Mouse (Mus musculus) hindbrain, embryonic 14.5 days (tissue): ENCODE results near the gene Arhgap24. TPM values are rescaled to one million over a fixed set of nuclear protein-coding genes. Genes with fewer than 3 reads are reported as not detected.

Experiments
- ATAC-seq: fragments of 200-750 bp; cut with Nextera tagmentation; 2 replicates; pipeline ENCODE4 v1.8.0; 2017; ENCODE audit warnings: moderate number of reproducible peaks, mild to moderate bottlenecking, moderate TSS enrichment, moderate library complexity; ENCODE audit not compliant: low FRiP score
- DNase-seq: peaks from one replicate; pipeline ENCODE4 v3.0.0-alpha.2; 2015; ENCODE audit warnings: low spot score
- H3K27ac ChIP-seq: fragments of 300-500 bp; sonication (generic); 2 replicates; pipeline ENCODE4 v1.5.1; 2014; ENCODE audit warnings: mild to moderate bottlenecking, moderate library complexity
- H3K27me3 ChIP-seq: fragments of 300-500 bp; sonication (generic); 2 replicates; pipeline ENCODE4 v1.6.1; 2014; ENCODE audit warnings: mild to moderate bottlenecking, low read length, mixed read lengths; ENCODE audit not compliant: control insufficient read depth, insufficient read depth
- H3K36me3 ChIP-seq: fragments of 300-500 bp; sonication (generic); replicated peaks from 2 replicates; pipeline ENCODE4 v1.6.1; 2014; ENCODE audit not compliant: control insufficient read depth, insufficient read depth
- H3K4me1 ChIP-seq: fragments of 300-500 bp; sonication (generic); replicated peaks from 2 replicates; pipeline ENCODE4 v1.6.1; 2014; ENCODE audit warnings: antibody characterized with exemption, low read length, mixed read lengths; ENCODE audit not compliant: control insufficient read depth, insufficient read depth
- H3K4me2 ChIP-seq: fragments of 300-500 bp; sonication (generic); replicated peaks from 2 replicates; pipeline ENCODE4 v1.6.1; 2014; ENCODE audit warnings: mild to moderate bottlenecking, moderate library complexity
- H3K4me3 ChIP-seq: fragments of 300-500 bp; sonication (generic); replicated peaks from 2 replicates; pipeline ENCODE4 v1.5.1; 2014; ENCODE audit warnings: mild to moderate bottlenecking, low read length
- H3K9ac ChIP-seq: fragments of 300-500 bp; sonication (generic); 2 replicates; pipeline ENCODE4 v1.6.1; 2014
- H3K9me3 ChIP-seq: fragments of 300-500 bp; sonication (generic); 2 replicates; pipeline ENCODE4 v1.6.1; 2016; ENCODE audit warnings: low read length; ENCODE audit not compliant: control insufficient read depth
- WGBS: fragments of 180-500 bp; shearing (Covaris S2); extraction: QIAGEN DNeasy Blood & Tissue Kit; methylation state at CpG from one replicate; pipeline ENCODE4 v1.1.7; 2014; 5-methylcytosine and 5-hydroxymethylcytosine counted together
- polyA plus RNA-seq: library from polyadenylated mRNA; unstranded; fragments of >200 nt; fragmentation: Nextera tagmentation; extraction: Ambion mirVana; gene quantifications from 2 replicates; pipeline ENCODE4 v1.2.1, GENCODE M21; 2014

Arhgap24 gene
- polyA plus RNA-seq, 1 experiment from 2014 or later = 10.3 TPM

GRCm38 (mm10) chr5:102460452-102461197, 20.6 kb upstream of the Arhgap24 start:
- WGBS = 91% methylated on average over 12 of the region's 12 CpGs

GRCm38 (mm10) chr5:102462948-102463347, 18.2 kb upstream of the Arhgap24 start:
- Histone ChIP-seq H3K4me2 (no peak overlapping the region), H3K27ac (no peak overlapping the region), H3K9me3 (no peaks in the 10 kb centered on the region), H3K4me1 (no peaks in the 10 kb centered on the region), H3K9ac (no peak overlapping the region), H3K27me3 (no peaks in the 10 kb centered on the region), H3K36me3 (no peaks in the 10 kb centered on the region), H3K4me3 (no peak overlapping the region)
- DNase-seq = no peak
- WGBS = 77% methylated on average over 3 of the region's 3 CpGs
- no peak for ATAC-seq

More at GRCm38 (mm10) chr5:102460452-102461197, 20.6 kb upstream of the Arhgap24 start:
- ATAC-seq (no peak), DNase-seq (no peak)
- H3K27me3 ChIP-seq = no peaks in the 10 kb centered on the region
- no peaks in the 10 kb centered on the region for H3K36me3 ChIP-seq
- H3K4me2 ChIP-seq = no peak overlapping the region
- H3K9me3 ChIP-seq = no peaks in the 10 kb centered on the region
- H3K4me3 ChIP-seq = no peak overlapping the region
- H3K9ac ChIP-seq = no peak overlapping the region
- H3K27ac ChIP-seq = no peak overlapping the region
- H3K4me1 ChIP-seq = no peaks in the 10 kb centered on the region

- H3K27me3 ChIP-seq = no peaks in the 10 kb centered on the region
- no peak overlapping the region for H3K4me2 ChIP-seq
- ATAC-seq = no peak
- no peaks in the 10 kb centered on the region for H3K36me3 ChIP-seq
- WGBS = 84% methylated on average over 2 of the region's 2 CpGs
- DNase-seq = no peak
- no peak overlapping the region for H3K4me3 ChIP-seq
- no peak overlapping the region for H3K9ac ChIP-seq
- no peaks in the 10 kb centered on the region for H3K9me3 ChIP-seq
- H3K27ac ChIP-seq = no peak overlapping the region
- H3K4me1 ChIP-seq = no peaks in the 10 kb centered on the region
Observed at GRCm38 (mm10) chr5:102465372-102465771, 15.8 kb upstream of the Arhgap24 start.

- H3K27ac ChIP-seq = no peak overlapping the region
- no peaks in the 10 kb centered on the region for H3K9me3 ChIP-seq
- no peak for DNase-seq
- H3K27me3 ChIP-seq = no peaks in the 10 kb centered on the region
- no peaks in the 10 kb centered on the region for H3K36me3 ChIP-seq
- no peaks in the 10 kb centered on the region for H3K4me1 ChIP-seq
- no peak overlapping the region for H3K4me2 ChIP-seq
- H3K4me3 ChIP-seq = no peak overlapping the region
- no peak overlapping the region for H3K9ac ChIP-seq
- no peak for ATAC-seq
- 81% methylated on average over 3 of the region's 3 CpGs for whole genome bisulfite sequencing
Observed at GRCm38 (mm10) chr5:102468292-102468691, 12.9 kb upstream of the Arhgap24 start.

GRCm38 (mm10) chr5:102470284-102470683, 10.9 kb upstream of the Arhgap24 start:
- H3K9ac ChIP-seq = no peak overlapping the region
- no peaks in the 10 kb centered on the region for H3K4me1 ChIP-seq
- no peaks in the 10 kb centered on the region for H3K9me3 ChIP-seq
- 86% methylated on average over 2 of the region's 2 CpGs for WGBS
- no peak for DNase-seq
- no peaks in the 10 kb centered on the region for H3K36me3 ChIP-seq
- no peak overlapping the region for H3K27ac ChIP-seq
- ATAC-seq = no peak
- H3K4me2 ChIP-seq = no peak overlapping the region
- H3K27me3 ChIP-seq = no peaks in the 10 kb centered on the region
- no peak overlapping the region for H3K4me3 ChIP-seq

- ATAC-seq = no peak
- no peak for DNase-seq
- H3K4me3 ChIP-seq = no peak overlapping the region
- no peak overlapping the region for H3K27ac ChIP-seq
- no peak overlapping the region for H3K4me2 ChIP-seq
- H3K9me3 ChIP-seq = no peaks in the 10 kb centered on the region
- peaks cover 23% of the 10 kb centered on the region for H3K4me1 ChIP-seq
- 0 out of 2 replicates have a peak, but pooled peaks cover 2% of the 10 kb centered on the region for H3K27me3 ChIP-seq
- no peak overlapping the region for H3K9ac ChIP-seq
- no peaks in the 10 kb centered on the region for H3K36me3 ChIP-seq
- 2% methylated on average over 2 of the region's 2 CpGs for WGBS
Observed at GRCm38 (mm10) chr5:102478076-102478475, 3.1 kb upstream of the Arhgap24 start.

GRCm38 (mm10) chr5:102483285-102483975, 2.2 kb downstream of the Arhgap24 start:
- Histone ChIP-seq H3K9me3 (no peaks in the 10 kb centered on the region), H3K27ac (no peak overlapping the region), H3K27me3 (0 out of 2 replicates have a peak, but pooled peaks cover 4% of the 10 kb centered on the region), H3K4me2 (no peak overlapping the region), H3K36me3 (no peaks in the 10 kb centered on the region), H3K4me1 (peaks cover 23% of the 10 kb centered on the region), H3K9ac (no peak overlapping the region), H3K4me3 (no peak overlapping the region)
- WGBS = 44% methylated on average over 10 of the region's 10 CpGs
- ATAC-seq (no peak), DNase-seq (no peak)

- Histone ChIP-seq H3K4me1 (0 out of 2 replicates have a peak, but pooled peaks cover 6% of the 10 kb centered on the region), H3K4me3 (no peak overlapping the region), H3K36me3 (no peaks in the 10 kb centered on the region), H3K27ac (no peak overlapping the region), H3K9me3 (no peaks in the 10 kb centered on the region), H3K4me2 (no peak overlapping the region), H3K27me3 (no peaks in the 10 kb centered on the region), H3K9ac (no peak overlapping the region)
- DNase-seq (no peak), ATAC-seq (no peak)
- 87% methylated on average over 5 of the region's 5 CpGs for WGBS
Observed at GRCm38 (mm10) chr5:102491554-102491953, 10.4 kb downstream of the Arhgap24 start.

- Histone ChIP-seq H3K36me3 (no peaks in the 10 kb centered on the region), H3K9ac (no peak overlapping the region), H3K4me1 (0 out of 2 replicates have a peak, but pooled peaks cover 6% of the 10 kb centered on the region), H3K4me2 (no peak overlapping the region), H3K9me3 (no peaks in the 10 kb centered on the region), H3K27ac (no peak overlapping the region), H3K4me3 (no peak overlapping the region), H3K27me3 (no peaks in the 10 kb centered on the region)
- WGBS = 84% methylated on average over 9 of the region's 9 CpGs
- no peak for ATAC-seq
- no peak for DNase-seq
Observed at GRCm38 (mm10) chr5:102492152-102492551, 11.0 kb downstream of the Arhgap24 start.
